Mouse (Mus musculus) liver, embryonic 11.5 days (tissue): Measurements from ENCODE around the gene Telo2. TPM values are rescaled to one million over a fixed set of nuclear protein-coding genes. Genes with fewer than 3 reads are reported as not detected.

Experiments
- ATAC-seq: fragments of 200-750 bp; cut with Nextera tagmentation; replicated peaks from 2 replicates; pipeline ENCODE4 v1.8.0; 2017; ENCODE audit warnings: moderate number of reproducible peaks, mild to moderate bottlenecking, moderate TSS enrichment, moderate library complexity; ENCODE audit not compliant: low FRiP score
- DNase-seq: peaks from one replicate; pipeline ENCODE4 v3.0.0-alpha.2; 2017; ENCODE audit warnings: low spot score
- H3K27ac ChIP-seq: fragments of 300-500 bp; sonication (generic); 2 replicates; pipeline ENCODE4 v1.5.1; 2014; ENCODE audit warnings: mild to moderate bottlenecking, low read depth, low read length, control low read depth
- H3K27me3 ChIP-seq: fragments of 300-500 bp; sonication (generic); replicated peaks from 2 replicates; pipeline ENCODE4 v1.6.1; 2014; ENCODE audit warnings: low read length, mixed read lengths; ENCODE audit not compliant: control insufficient read depth, insufficient read depth
- H3K36me3 ChIP-seq: fragments of 300-500 bp; sonication (generic); 2 replicates; pipeline ENCODE4 v1.6.1; 2014; ENCODE audit warnings: mild to moderate bottlenecking, low read length, moderate library complexity, mixed read lengths; ENCODE audit not compliant: control insufficient read depth, insufficient read depth
- H3K4me1 ChIP-seq: fragments of 300-500 bp; sonication (generic); replicated peaks from 2 replicates; pipeline ENCODE4 v1.6.1; 2014; ENCODE audit warnings: low read length, mixed read lengths; ENCODE audit not compliant: control insufficient read depth, insufficient read depth
- H3K4me2 ChIP-seq: fragments of 300-500 bp; sonication (generic); 2 replicates; pipeline ENCODE4 v1.6.1; 2014; ENCODE audit warnings: mild to moderate bottlenecking, control low read depth, moderate library complexity
- H3K4me3 ChIP-seq: fragments of 300-500 bp; sonication (generic); 2 replicates; pipeline ENCODE4 v1.5.1; 2014; ENCODE audit warnings: low read depth, low read length, control low read depth
- H3K9ac ChIP-seq: fragments of 300-500 bp; sonication (generic); 2 replicates; pipeline ENCODE4 v1.6.1; 2014; ENCODE audit warnings: low read depth, low read length, control low read depth
- H3K9me3 ChIP-seq: fragments of 300-500 bp; sonication (generic); 2 replicates; pipeline ENCODE4 v1.6.1; 2016; ENCODE audit warnings: low read length, inconsistent platforms, mixed read lengths; ENCODE audit not compliant: control insufficient read depth
- WGBS: fragments of 180-500 bp; shearing (Covaris S2); extraction: QIAGEN DNeasy Blood & Tissue Kit; methylation state at CpG from one replicate; pipeline ENCODE4 v1.1.7; 2014; 5-methylcytosine and 5-hydroxymethylcytosine counted together
- polyA plus RNA-seq: library from polyadenylated mRNA; unstranded; fragments of >200 nt; fragmentation: Nextera tagmentation; extraction: Ambion mirVana; gene quantifications from 2 replicates; pipeline ENCODE4 v1.2.1, GENCODE M21; 2014

The Telo2 gene
- polyA plus RNA-seq, 1 experiment from 2014 or later = 49.6 TPM

DNA sequence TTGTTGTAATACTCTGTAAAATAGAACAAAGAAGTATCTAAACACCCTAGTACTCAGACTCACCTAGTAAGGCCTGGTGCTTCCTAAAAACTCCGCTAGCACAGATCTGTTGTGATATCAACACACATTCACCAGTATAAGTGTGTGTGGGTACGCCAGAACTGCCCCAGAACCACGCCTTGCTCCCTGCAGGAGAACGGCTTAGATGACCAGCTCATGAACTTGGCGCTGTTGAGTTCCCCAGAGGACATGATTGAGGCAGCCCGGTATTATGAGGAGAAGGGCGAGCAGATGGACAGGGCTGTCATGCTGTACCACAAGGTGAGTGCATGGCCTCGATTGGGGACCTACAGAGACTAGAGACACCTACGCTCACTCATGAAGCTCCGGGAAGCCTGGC is 25.3 kb downstream of the Telo2 start:
- WGBS = 84% methylated on average over 10 of the region's 10 CpGs
- Histone ChIP-seq H3K4me3 (peak overlapping the region; percentile 59), H3K27me3 (no peaks in the 10 kb centered on the region), H3K9ac (peak overlapping the region; percentile 82), H3K36me3 (peaks cover 11% of the 10 kb centered on the region), H3K4me1 (peaks cover 38% of the 10 kb centered on the region), H3K27ac (peak overlapping the region; percentile 99), H3K4me2 (peak overlapping the region; percentile 70), H3K9me3 (no peaks in the 10 kb centered on the region)
- ATAC-seq (no peak), DNase-seq (no peak)

- Histone ChIP-seq H3K9ac (peak overlapping the region; percentile 82), H3K27ac (peak overlapping the region; percentile 99), H3K9me3 (no peaks in the 10 kb centered on the region), H3K4me2 (peak overlapping the region; percentile 70), H3K4me1 (peaks cover 38% of the 10 kb centered on the region), H3K27me3 (no peaks in the 10 kb centered on the region), H3K36me3 (peaks cover 8% of the 10 kb centered on the region), H3K4me3 (peak overlapping the region; percentile 59)
- ATAC-seq = peak; percentile 95
- WGBS = 53% methylated on average over 10 of the region's 10 CpGs
- DNase-seq = peak; percentile 45
Observed at GRCm38 (mm10) chr17:25089158-25089557, 26.6 kb downstream of the Telo2 start.

GRCm38 (mm10) chr17:25086724-25087123 is 29.0 kb downstream of the Telo2 start:
- H3K4me2 ChIP-seq = peak overlapping the region; percentile 34
- DNase-seq (no peak), ATAC-seq (no peak)
- H3K36me3 ChIP-seq = no peaks in the 10 kb centered on the region
- peak overlapping the region; percentile 99 for H3K27ac ChIP-seq
- WGBS = 77% methylated on average over 7 of the region's 7 CpGs
- H3K4me1 ChIP-seq = peaks cover 49% of the 10 kb centered on the region
- no peaks in the 10 kb centered on the region for H3K9me3 ChIP-seq
- peak overlapping the region; percentile 38 for H3K9ac ChIP-seq
- H3K27me3 ChIP-seq = no peaks in the 10 kb centered on the region
- no peak overlapping the region for H3K4me3 ChIP-seq

GRCm38 (mm10) chr17:25084835-25085385 is 30.9 kb downstream of the Telo2 start:
- H3K9me3 ChIP-seq = no peaks in the 10 kb centered on the region
- peak overlapping the region; percentile 25; the same call in 1 of the 2 replicates for H3K27ac ChIP-seq
- WGBS = 82% methylated on average over 13 of the region's 13 CpGs
- no peak for DNase-seq
- peaks cover 47% of the 10 kb centered on the region for H3K4me1 ChIP-seq
- H3K36me3 ChIP-seq = no peaks in the 10 kb centered on the region; the same call in 1 of the 2 replicates
- H3K27me3 ChIP-seq = no peaks in the 10 kb centered on the region
- no peak overlapping the region for H3K9ac ChIP-seq
- no peak overlapping the region for H3K4me3 ChIP-seq
- ATAC-seq = no peak
- H3K4me2 ChIP-seq = no peak overlapping the region

DNA sequence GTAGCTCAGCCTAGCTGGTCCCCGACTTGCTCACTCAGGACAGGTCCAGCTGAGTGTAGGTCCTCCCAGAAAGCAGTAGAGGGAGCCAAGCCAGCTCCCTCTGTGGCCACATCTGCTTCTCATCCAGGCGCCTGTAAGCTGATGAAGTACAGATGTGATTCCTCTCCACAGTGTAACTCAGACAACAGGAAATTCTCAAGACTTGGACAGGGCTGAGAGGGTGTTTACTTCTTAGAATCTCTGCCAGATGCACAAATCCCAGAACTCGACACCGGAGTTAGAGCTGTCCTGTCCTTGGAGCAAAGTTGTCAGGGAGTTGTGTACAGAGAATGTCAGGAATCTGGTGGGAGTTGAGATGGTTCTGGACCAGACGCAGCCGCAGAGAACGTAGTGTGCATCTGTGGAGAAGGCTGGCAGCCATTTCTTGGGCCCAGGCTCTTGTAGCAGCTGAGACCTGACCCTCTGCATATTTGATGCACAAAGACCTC is 32.3 kb downstream of the Telo2 start, which contains the start of gene Tmem204:
Tmem204 (minus strand) TSS at position 148 of the 488 bp plus-strand sequence.
- H3K27ac ChIP-seq = peak within 1 kb of the TSS; percentile 91
- no peak within 1 kb of the TSS; the same call in 1 of the 2 replicates for H3K4me2 ChIP-seq
- H3K9me3 ChIP-seq = no peaks in the 10 kb centered on the region
- 51% methylated on average over 7 of the region's 7 CpGs for WGBS
- H3K27me3 ChIP-seq = no peaks in the 10 kb centered on the region
- DNase-seq (peak; percentile 46), ATAC-seq (peak; percentile 45)
- H3K9ac ChIP-seq = 0 out of 2 replicates have a peak within 1 kb of the TSS, but pooled peaks have one; percentile 25
- H3K4me3 ChIP-seq = no peak within 1 kb of the TSS
- peaks cover 38% of the 10 kb centered on the region for H3K4me1 ChIP-seq
- H3K36me3 ChIP-seq = no peaks in the 10 kb centered on the region; the same call in 1 of the 2 replicates

GRCm38 (mm10) chr17:25082887-25083286 is 32.9 kb downstream of the Telo2 start:
- Histone ChIP-seq H3K27me3 (no peaks in the 10 kb centered on the region), H3K27ac (peak overlapping the region; percentile 35), H3K4me3 (no peak overlapping the region), H3K9ac (no peak overlapping the region), H3K4me2 (no peak overlapping the region; the same call in 1 of the 2 replicates), H3K36me3 (no peaks in the 10 kb centered on the region; the same call in 1 of the 2 replicates), H3K4me1 (peaks cover 32% of the 10 kb centered on the region), H3K9me3 (no peaks in the 10 kb centered on the region)
- ATAC-seq = no peak
- 38% methylated on average over 3 of the region's 3 CpGs for WGBS
- no peak for DNase-seq

GRCm38 (mm10) chr17:25082081-25082847 is 33.5 kb downstream of the Telo2 start:
- H3K27ac ChIP-seq = peak overlapping the region; percentile 74
- H3K36me3 ChIP-seq = no peaks in the 10 kb centered on the region; the same call in 1 of the 2 replicates
- no peak overlapping the region; the same call in 1 of the 2 replicates for H3K4me2 ChIP-seq
- H3K4me3 ChIP-seq = no peak overlapping the region
- H3K9me3 ChIP-seq = no peaks in the 10 kb centered on the region
- ATAC-seq (peak; percentile 29; the same call in 1 of the 2 replicates), DNase-seq (no peak)
- no peaks in the 10 kb centered on the region for H3K27me3 ChIP-seq
- no peak overlapping the region for H3K9ac ChIP-seq
- 44% methylated on average over 14 of the region's 14 CpGs for WGBS
- peaks cover 26% of the 10 kb centered on the region for H3K4me1 ChIP-seq

DNA sequence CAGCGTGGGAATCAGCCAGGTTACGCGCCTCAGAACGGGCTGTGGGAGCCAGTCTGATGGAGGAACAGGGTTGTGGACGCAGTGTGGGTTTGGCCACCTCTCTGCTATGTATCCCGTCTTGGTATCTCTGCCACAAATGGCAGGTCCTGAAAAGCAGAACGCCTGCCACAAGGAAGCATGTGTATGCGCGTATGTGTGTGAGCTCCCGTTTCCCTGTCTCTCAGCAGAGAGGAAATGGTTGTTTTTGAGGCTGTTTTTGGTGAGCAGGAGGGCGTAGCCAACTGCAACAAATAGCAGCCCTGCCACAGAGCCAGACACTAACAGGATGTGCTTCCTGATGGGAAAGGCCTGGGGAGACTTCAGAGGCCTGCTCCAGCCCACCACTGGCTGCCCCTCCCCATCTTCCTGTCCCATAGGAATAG is 34.8 kb downstream of the Telo2 start:
- peak overlapping the region; percentile 74 for H3K27ac ChIP-seq
- no peak for DNase-seq
- peak overlapping the region; percentile 33 for H3K4me3 ChIP-seq
- H3K9ac ChIP-seq = peak overlapping the region; percentile 21; the same call in 1 of the 2 replicates
- no peaks in the 10 kb centered on the region for H3K9me3 ChIP-seq
- 62% methylated on average over 11 of the region's 11 CpGs for WGBS
- H3K4me1 ChIP-seq = peaks cover 13% of the 10 kb centered on the region
- H3K36me3 ChIP-seq = no peaks in the 10 kb centered on the region; the same call in 1 of the 2 replicates
- no peak for ATAC-seq
- no peaks in the 10 kb centered on the region for H3K27me3 ChIP-seq
- peak overlapping the region; percentile 6 for H3K4me2 ChIP-seq
